Mouse (Mus musculus) neural tube, embryonic 15.5 days (tissue): Measurements from ENCODE around the gene Memo1. TPM values are rescaled to one million over a fixed set of nuclear protein-coding genes. Genes with fewer than 3 reads are reported as not detected.

Experiments used
- ATAC-seq: fragments of 200-750 bp; cut with Nextera tagmentation; 2 replicates; pipeline ENCODE4 v1.8.0; 2017; ENCODE audit warnings: mild to moderate bottlenecking, moderate TSS enrichment, moderate library complexity; ENCODE audit not compliant: low FRiP score
- H3K27ac ChIP-seq: fragments of 300-500 bp; sonication (generic); replicated peaks from 2 replicates; pipeline ENCODE4 v1.5.1; 2015; ENCODE audit warnings: mild to moderate bottlenecking, inconsistent platforms
- H3K27me3 ChIP-seq: fragments of 300-500 bp; sonication (generic); replicated peaks from 2 replicates; pipeline ENCODE4 v1.6.1; 2015; ENCODE audit warnings: inconsistent platforms
- H3K36me3 ChIP-seq: fragments of 300-500 bp; sonication (generic); 2 replicates; pipeline ENCODE4 v1.6.1; 2015; ENCODE audit warnings: inconsistent platforms
- H3K4me1 ChIP-seq: fragments of 300-500 bp; sonication (generic); 2 replicates; pipeline ENCODE4 v1.6.1; 2015; ENCODE audit warnings: inconsistent platforms
- H3K4me2 ChIP-seq: fragments of 300-500 bp; sonication (generic); 2 replicates; pipeline ENCODE4 v1.6.1; 2015; ENCODE audit warnings: inconsistent platforms, mild to moderate bottlenecking, moderate library complexity
- H3K4me3 ChIP-seq: fragments of 300-500 bp; sonication (generic); replicated peaks from 2 replicates; pipeline ENCODE4 v1.5.1; 2015; ENCODE audit warnings: mild to moderate bottlenecking, inconsistent platforms
- H3K9ac ChIP-seq: fragments of 300-500 bp; sonication (generic); replicated peaks from 2 replicates; pipeline ENCODE4 v1.6.1; 2015; ENCODE audit warnings: mild to moderate bottlenecking, inconsistent platforms
- H3K9me3 ChIP-seq: fragments of 300-500 bp; sonication (generic); replicated peaks from 2 replicates; pipeline ENCODE4 v1.6.1; 2016; ENCODE audit warnings: inconsistent platforms
- WGBS: fragments of 180-500 bp; shearing (Covaris S2); methylation state at CpG from one replicate; pipeline ENCODE4 v1.1.7; 2015; ENCODE audit warnings: mixed read lengths; 5-methylcytosine and 5-hydroxymethylcytosine counted together
- polyA plus RNA-seq: library from polyadenylated mRNA; unstranded; fragments of >200 nt; fragmentation: Nextera tagmentation; extraction: Ambion mirVana; gene quantifications from 2 replicates; pipeline ENCODE4 v1.2.1, GENCODE M21; 2015

Memo1 gene
- polyA plus RNA-seq, 1 experiment from 2014 or later = 56.6 TPM

- H3K4me1 ChIP-seq = peaks cover 5% of the 10 kb centered on the region; the same call in 1 of the 2 replicates
- no peak overlapping the region for H3K4me3 ChIP-seq
- H3K27ac ChIP-seq = no peak overlapping the region
- no peak for ATAC-seq
- H3K27me3 ChIP-seq = no peaks in the 10 kb centered on the region
- H3K4me2 ChIP-seq = no peak overlapping the region
- H3K9ac ChIP-seq = no peak overlapping the region
- no peaks in the 10 kb centered on the region for H3K36me3 ChIP-seq
- WGBS = 92% methylated on average over 3 of the region's 3 CpGs
- H3K9me3 ChIP-seq = no peaks in the 10 kb centered on the region
Observed at GRCm38 (mm10) chr17:74271541-74272268, 23.6 kb downstream of the Memo1 start.

DNA sequence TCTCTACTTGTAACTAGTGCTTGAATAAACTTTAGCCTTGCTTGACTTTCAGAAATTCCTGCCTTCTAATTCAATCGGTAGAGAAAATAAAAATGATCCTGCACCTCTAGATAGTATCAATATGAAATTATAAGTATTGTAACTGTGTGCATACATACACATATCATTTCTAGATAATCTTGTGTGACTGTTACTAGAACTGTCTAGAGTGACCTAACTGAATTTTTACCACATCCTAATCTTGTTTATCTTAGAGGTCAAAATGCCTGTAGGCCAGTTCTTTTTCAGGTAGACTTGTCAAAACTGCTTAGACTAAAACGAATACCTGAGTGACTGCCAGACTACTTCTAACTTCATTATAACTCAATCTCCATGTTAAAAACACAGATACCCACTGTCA is 25.1 kb downstream of the Memo1 start:
- WGBS = 87% methylated on average over 2 of the region's 2 CpGs
- no peak for ATAC-seq
- H3K4me1 ChIP-seq = peaks cover 13% of the 10 kb centered on the region

DNA sequence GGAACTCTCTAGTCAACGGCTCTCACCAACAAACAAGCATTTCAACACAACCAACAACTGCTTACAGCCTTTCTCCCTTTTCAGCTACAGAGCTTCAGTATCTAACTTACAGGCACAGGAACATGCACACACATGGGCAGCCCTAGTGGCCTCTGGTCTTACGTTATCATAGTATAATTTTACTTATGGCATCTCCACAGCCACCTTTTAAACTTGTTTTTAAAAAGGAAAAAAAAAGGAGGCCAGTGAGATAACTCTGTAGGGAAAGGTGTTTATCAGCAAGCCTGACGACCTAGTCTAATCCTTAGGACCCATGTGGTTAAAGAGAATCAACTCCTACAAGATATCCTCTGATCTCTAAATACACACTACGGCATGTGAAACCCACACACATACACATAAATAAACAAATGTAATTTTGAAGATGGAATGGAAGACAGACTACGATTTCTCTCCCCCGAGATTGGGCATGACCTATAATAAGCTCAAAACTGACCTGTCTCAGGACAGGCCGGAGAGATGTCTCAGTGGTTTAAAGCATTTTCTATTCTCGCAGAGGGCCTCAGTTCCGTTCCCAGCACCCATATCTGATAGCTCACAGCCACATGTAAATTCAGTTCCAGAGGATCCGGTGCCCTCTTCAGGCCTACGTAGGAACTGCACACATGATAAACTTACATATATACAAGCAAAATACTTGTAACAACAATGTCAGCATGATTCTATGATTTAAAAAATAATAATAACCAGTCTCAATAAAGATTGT is 27.7 kb downstream of the Memo1 start:
- Histone ChIP-seq H3K27me3 (no peaks in the 10 kb centered on the region), H3K27ac (no peak overlapping the region), H3K9me3 (no peaks in the 10 kb centered on the region), H3K4me1 (peaks cover 31% of the 10 kb centered on the region), H3K9ac (no peak overlapping the region), H3K36me3 (no peaks in the 10 kb centered on the region), H3K4me3 (no peak overlapping the region), H3K4me2 (no peak overlapping the region)
- ATAC-seq = no peak
- WGBS = 91% methylated on average over 11 of the region's 11 CpGs

More for the DNA sequence above, 25.1 kb downstream of the Memo1 start:
- no peak overlapping the region for H3K9ac ChIP-seq
- H3K27me3 ChIP-seq = no peaks in the 10 kb centered on the region
- no peaks in the 10 kb centered on the region for H3K36me3 ChIP-seq
- H3K9me3 ChIP-seq = no peaks in the 10 kb centered on the region
- no peak overlapping the region for H3K4me3 ChIP-seq
- H3K4me2 ChIP-seq = no peak overlapping the region
- no peak overlapping the region for H3K27ac ChIP-seq

GRCm38 (mm10) chr17:74265636-74266035 is 29.7 kb downstream of the Memo1 start:
- peaks cover 30% of the 10 kb centered on the region for H3K4me1 ChIP-seq
- H3K9me3 ChIP-seq = no peaks in the 10 kb centered on the region
- peak overlapping the region; percentile 74 for H3K27ac ChIP-seq
- H3K36me3 ChIP-seq = no peaks in the 10 kb centered on the region
- ATAC-seq = no peak
- no peaks in the 10 kb centered on the region for H3K27me3 ChIP-seq
- 26% methylated on average over 1 of the region's 1 CpGs for WGBS
- H3K9ac ChIP-seq = no peak overlapping the region
- H3K4me3 ChIP-seq = no peak overlapping the region
- no peak overlapping the region for H3K4me2 ChIP-seq

GRCm38 (mm10) chr17:74265156-74265505 is 30.2 kb downstream of the Memo1 start:
- WGBS = 4% methylated on average over 5 of the region's 5 CpGs
- Histone ChIP-seq H3K36me3 (no peaks in the 10 kb centered on the region), H3K9me3 (no peaks in the 10 kb centered on the region), H3K4me2 (peak overlapping the region; percentile 15), H3K4me1 (peaks cover 30% of the 10 kb centered on the region), H3K27me3 (no peaks in the 10 kb centered on the region), H3K27ac (peak overlapping the region; percentile 74), H3K9ac (no peak overlapping the region), H3K4me3 (no peak overlapping the region)
- no peak for ATAC-seq

- no peak overlapping the region for H3K4me3 ChIP-seq
- peak overlapping the region; percentile 15 for H3K4me2 ChIP-seq
- H3K4me1 ChIP-seq = peaks cover 30% of the 10 kb centered on the region
- H3K36me3 ChIP-seq = no peaks in the 10 kb centered on the region
- WGBS = 26% methylated on average over 3 of the region's 3 CpGs
- peak; percentile 48; the same call in 1 of the 2 replicates for ATAC-seq
- no peaks in the 10 kb centered on the region for H3K27me3 ChIP-seq
- H3K27ac ChIP-seq = peak overlapping the region; percentile 74
- H3K9me3 ChIP-seq = no peaks in the 10 kb centered on the region
- no peak overlapping the region for H3K9ac ChIP-seq
Observed at GRCm38 (mm10) chr17:74264333-74265155, 30.8 kb downstream of the Memo1 start.

DNA sequence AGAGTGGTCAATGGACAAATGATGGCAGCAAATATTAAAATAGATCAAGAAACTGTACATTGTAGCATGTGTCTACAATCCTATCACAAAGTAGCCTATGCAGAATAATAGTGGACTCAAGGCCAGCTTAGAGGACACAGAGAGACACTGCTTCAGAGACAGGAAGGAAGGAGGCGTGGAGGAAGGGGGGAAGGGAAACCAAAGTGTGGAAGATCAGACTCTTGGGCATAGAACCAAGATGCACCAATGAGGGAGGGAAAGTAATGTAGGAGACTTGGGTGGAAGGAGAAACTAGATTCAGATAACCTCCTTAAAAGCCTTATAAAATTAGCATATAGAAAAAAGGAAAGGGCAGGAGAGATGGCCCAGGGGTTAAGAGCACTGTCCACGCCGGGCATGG is 32.9 kb downstream of the Memo1 start:
- ATAC-seq = no peak
- no peak overlapping the region for H3K9ac ChIP-seq
- 97% methylated on average over 3 of the region's 3 CpGs for WGBS

GRCm38 (mm10) chr17:74245284-74245683 is 50.0 kb downstream of the Memo1 start:
- WGBS = 92% methylated on average over 1 of the region's 1 CpGs
- H3K4me2 ChIP-seq = no peak overlapping the region
- H3K36me3 ChIP-seq = peaks cover 6% of the 10 kb centered on the region; the same call in 1 of the 2 replicates
- ATAC-seq = no peak
- no peak overlapping the region for H3K9ac ChIP-seq
- H3K27me3 ChIP-seq = no peaks in the 10 kb centered on the region
- H3K27ac ChIP-seq = no peak overlapping the region
- H3K4me1 ChIP-seq = no peaks in the 10 kb centered on the region
- H3K9me3 ChIP-seq = no peaks in the 10 kb centered on the region
- no peak overlapping the region for H3K4me3 ChIP-seq

More for the DNA sequence above, 32.9 kb downstream of the Memo1 start:
- Histone ChIP-seq H3K4me3 (no peak overlapping the region), H3K4me2 (no peak overlapping the region), H3K4me1 (peaks cover 30% of the 10 kb centered on the region), H3K27me3 (no peaks in the 10 kb centered on the region), H3K9me3 (no peaks in the 10 kb centered on the region), H3K27ac (no peak overlapping the region), H3K36me3 (no peaks in the 10 kb centered on the region)

DNA sequence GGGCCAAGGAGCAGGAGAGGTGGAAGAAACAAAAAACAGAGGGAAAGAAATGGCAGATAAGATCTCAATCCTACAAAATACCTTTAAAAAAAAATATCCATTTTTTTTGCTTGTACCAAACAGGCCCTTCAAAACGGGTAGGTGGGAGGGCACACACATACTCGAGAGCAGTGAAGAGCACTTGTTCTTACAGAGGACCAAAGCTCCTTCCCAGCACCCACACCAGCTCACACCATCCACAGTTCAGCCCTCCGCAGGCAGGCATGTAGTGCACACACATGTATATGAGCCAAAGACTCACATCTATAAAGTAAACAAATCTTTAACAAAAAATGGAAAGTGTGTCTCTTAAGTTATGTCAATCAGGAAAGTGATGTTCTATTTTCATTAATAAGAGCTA is 52.5 kb downstream of the Memo1 start:
- 91% methylated on average over 3 of the region's 3 CpGs for WGBS
- ATAC-seq = no peak
- no peak overlapping the region for H3K4me3 ChIP-seq

DNA sequence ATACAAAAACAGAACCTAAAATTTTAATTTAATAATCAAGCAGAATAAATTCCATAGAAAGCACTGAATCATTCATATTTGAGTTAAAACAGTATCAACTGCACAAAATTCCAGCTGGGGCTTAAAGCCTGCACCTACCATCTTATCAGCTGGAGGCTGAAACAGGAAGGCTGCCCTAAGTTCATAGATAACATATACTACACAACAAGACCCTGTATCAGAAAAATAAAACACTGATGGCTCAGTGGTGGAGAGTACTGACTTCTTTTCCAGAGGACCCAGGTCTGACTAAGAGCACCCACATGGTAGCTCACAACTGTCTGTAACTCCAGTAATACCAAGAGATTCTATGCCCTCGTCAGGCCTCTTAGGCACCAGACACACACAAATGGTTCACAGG is 55.0 kb downstream of the Memo1 start:
- no peak overlapping the region for H3K9ac ChIP-seq
- no peak overlapping the region for H3K4me2 ChIP-seq
- no peaks in the 10 kb centered on the region for H3K4me1 ChIP-seq
- H3K4me3 ChIP-seq = no peak overlapping the region
- H3K27me3 ChIP-seq = no peaks in the 10 kb centered on the region
- 0 out of 2 replicates have a peak, but pooled peaks cover 7% of the 10 kb centered on the region for H3K36me3 ChIP-seq
- no peak for ATAC-seq
- no peaks in the 10 kb centered on the region for H3K9me3 ChIP-seq
- no peak overlapping the region for H3K27ac ChIP-seq
- WGBS = 94% methylated on average over 1 of the region's 1 CpGs

More for the DNA sequence above, 52.5 kb downstream of the Memo1 start:
- H3K9me3 ChIP-seq = no peaks in the 10 kb centered on the region
- no peak overlapping the region for H3K4me2 ChIP-seq
- no peak overlapping the region for H3K9ac ChIP-seq
- no peak overlapping the region for H3K27ac ChIP-seq
- H3K36me3 ChIP-seq = 0 out of 2 replicates have a peak, but pooled peaks cover 7% of the 10 kb centered on the region
- no peaks in the 10 kb centered on the region for H3K4me1 ChIP-seq
- no peaks in the 10 kb centered on the region for H3K27me3 ChIP-seq

DNA sequence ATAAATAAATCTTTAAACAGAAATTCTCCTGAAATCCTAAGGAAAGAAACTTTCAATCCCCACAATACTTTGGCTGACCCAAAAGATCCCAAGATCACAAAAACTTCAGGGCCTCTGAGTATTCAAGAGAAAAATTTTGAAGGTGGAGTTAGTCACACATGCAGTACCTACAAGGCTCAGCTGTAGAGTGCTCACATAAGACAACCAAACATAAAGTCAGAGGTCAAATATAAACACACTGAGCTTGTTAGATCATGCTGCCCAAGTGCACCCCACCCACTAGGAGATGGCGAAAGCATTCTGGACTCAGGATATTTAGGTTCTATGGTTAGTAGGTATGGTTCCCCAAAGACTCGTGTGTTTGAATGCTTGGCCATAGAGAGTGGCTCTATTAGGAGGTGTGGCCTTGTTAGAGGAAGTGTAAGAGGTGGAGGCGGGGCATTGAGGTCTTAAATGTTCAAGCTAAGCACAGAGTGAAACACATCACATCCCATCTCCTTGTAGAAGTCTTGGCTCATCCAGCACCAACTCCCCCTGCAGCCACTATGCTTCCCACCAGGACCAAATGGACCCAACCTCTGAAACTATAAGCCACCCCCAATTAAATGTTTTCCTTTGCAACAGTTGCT is 67.1 kb downstream of the Memo1 start:
- no peak overlapping the region for H3K4me3 ChIP-seq
- H3K27ac ChIP-seq = no peak overlapping the region
- H3K27me3 ChIP-seq = no peaks in the 10 kb centered on the region
- no peak for ATAC-seq
- H3K9ac ChIP-seq = no peak overlapping the region
- 87% methylated on average over 3 of the region's 3 CpGs for whole genome bisulfite sequencing
- H3K36me3 ChIP-seq = peaks cover 2% of the 10 kb centered on the region; the same call in 1 of the 2 replicates
- H3K4me1 ChIP-seq = no peaks in the 10 kb centered on the region
- no peak overlapping the region for H3K4me2 ChIP-seq
- H3K9me3 ChIP-seq = no peaks in the 10 kb centered on the region
